Mouse (Mus musculus): Measurements from ENCODE around the gene Acot4. TPM values are rescaled to one million over a fixed set of nuclear protein-coding genes. Genes with fewer than 3 reads are reported as not detected.
"Not testable (repeated sequence)": the region's sequence is repeated elsewhere in the genome, so short reads cannot be mapped to it uniquely, and the experiment has no call there.

Gene Acot4
- total RNA-seq (2012; rRNA removed), result 0.04 and 0.05 TPM in 2 replicates

DNA sequence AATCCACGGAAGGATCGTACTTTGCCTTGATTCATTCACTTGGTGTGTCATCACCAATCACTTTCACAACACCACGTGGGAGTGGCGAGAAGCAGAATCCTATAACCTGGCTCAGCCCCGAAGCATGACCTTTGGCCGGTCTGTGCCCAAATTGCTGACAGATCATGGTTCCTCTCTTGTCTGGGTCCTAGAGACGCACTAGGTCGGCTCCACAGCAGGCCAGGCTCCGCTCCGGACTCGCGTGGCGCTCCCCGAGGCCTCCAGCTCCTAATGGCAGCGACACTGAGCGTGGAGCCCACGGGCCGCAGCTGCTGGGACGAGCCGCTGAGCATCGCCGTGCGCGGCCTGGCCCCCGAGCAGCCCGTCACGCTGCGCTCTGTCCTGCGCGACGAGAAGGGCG lies at the start of gene Acot4:
TSS of gene Acot4 (plus strand) at position 139 of the 400 bp plus-strand sequence.
- H3K9me3 ChIP-seq (ENCODE audit: control insufficient read depth, insufficient read depth, low read depth, low read length); H3K27ac ChIP-seq (ENCODE audit: insufficient read depth, low read depth, low read length, poor library complexity, severe bottlenecking); H3K4me1 ChIP-seq (ENCODE audit: control insufficient read depth in 2 of 2, insufficient read depth in 2 of 2, low read length in 2 of 2, poor library complexity in 1 of 2); H3K36me3 ChIP-seq (ENCODE audit: control insufficient read depth, insufficient read depth, low read length, poor library complexity, severe bottlenecking); DNase-seq (ENCODE audit: low read depth, low spot score); in situ Hi-C loops (cut with MboI; ENCODE audit: low sequenced_read_pairs in 2 of 2, unreplicated experiment in 2 of 2): not testable (repeated sequence)
- peak within 1 kb of the TSS; percentile 75 for H3K9ac ChIP-seq (ENCODE audit: insufficient read depth, low read depth, low read length, poor library complexity, severe bottlenecking)
- H3K4me3 ChIP-seq (ENCODE audit: insufficient read depth in 1 of 2, low read depth in 1 of 2, low read length in 2 of 2, poor library complexity in 1 of 2, severe bottlenecking in 1 of 2), result peak within 1 kb of the TSS; percentile 66 to 74; a peak in 3 of 4 replicates

DNA sequence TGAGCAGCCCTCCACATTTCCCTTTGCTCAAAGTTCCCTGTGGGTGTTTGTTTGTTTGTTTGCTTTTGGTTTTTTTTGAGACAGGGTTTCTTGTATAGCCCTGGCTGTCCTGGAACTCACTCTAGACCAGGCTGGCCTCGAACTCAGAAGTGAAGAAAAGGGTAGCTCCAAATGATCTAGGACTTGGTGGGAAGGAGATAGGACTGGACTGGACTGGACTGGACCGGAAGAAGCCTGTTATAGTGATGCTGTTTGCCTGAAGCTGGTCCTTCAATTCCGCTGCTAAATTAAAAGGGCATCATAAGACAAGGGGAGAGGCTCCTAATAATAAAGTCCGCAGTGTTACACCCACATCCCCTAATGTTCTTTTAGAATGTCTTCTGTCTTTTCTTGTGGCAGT lies 49.7 kb upstream of the Acot4 start:
- H3K4me3 ChIP-seq (ENCODE audit: insufficient read depth in 1 of 2, low read depth in 1 of 2, low read length in 2 of 2, poor library complexity in 1 of 2, severe bottlenecking in 1 of 2), result peak overlapping the region; percentile 71
- H3K9me3 ChIP-seq (ENCODE audit: control insufficient read depth, insufficient read depth, low read depth, low read length), result no peaks in the 10 kb centered on the region
- in situ Hi-C loops (cut with MboI; ENCODE audit: low sequenced_read_pairs in 2 of 2, unreplicated experiment in 2 of 2), result loop anchor here (5.0 kb wide), 2 partner anchors 1719 to 1729 kb away; no protein-coding TSS in a partner anchor
- no peak overlapping the region for H3K27ac ChIP-seq (ENCODE audit: insufficient read depth, low read depth, low read length, poor library complexity, severe bottlenecking)
- TF ChIP-seq HCFC1 (IDR thresholded peaks at IDR 0.05; ENCODE audit: borderline replicate concordance, insufficient read depth, low read length) (no peak), MAFK (IDR thresholded peaks at IDR 0.05; ENCODE audit: insufficient read depth, low read depth, low read length) (no peak), ZC3H11A (IDR thresholded peaks at IDR 0.05; ENCODE audit: borderline replicate concordance, low read depth, low read length) (no peak), CHD2 (IDR thresholded peaks at IDR 0.05; ENCODE audit: low read depth, low read length) (no peak), ZNF384 (IDR thresholded peaks at IDR 0.05; ENCODE audit: low read depth, low read length) (no peak)
- peak overlapping the region; percentile 79; the same call in 1 of the 2 replicates for H3K9ac ChIP-seq (ENCODE audit: insufficient read depth, low read depth, low read length, poor library complexity, severe bottlenecking)
- peaks cover 1 to 5% of the 10 kb centered on the region in 2 experiments; a peak in 1 of 4 replicates for H3K4me1 ChIP-seq (ENCODE audit: control insufficient read depth in 2 of 2, insufficient read depth in 2 of 2, low read length in 2 of 2, poor library complexity in 1 of 2)
- no peak for DNase-seq (ENCODE audit: low read depth, low spot score)
- no peaks in the 10 kb centered on the region for H3K36me3 ChIP-seq (ENCODE audit: control insufficient read depth, insufficient read depth, low read length, poor library complexity, severe bottlenecking)

DNA sequence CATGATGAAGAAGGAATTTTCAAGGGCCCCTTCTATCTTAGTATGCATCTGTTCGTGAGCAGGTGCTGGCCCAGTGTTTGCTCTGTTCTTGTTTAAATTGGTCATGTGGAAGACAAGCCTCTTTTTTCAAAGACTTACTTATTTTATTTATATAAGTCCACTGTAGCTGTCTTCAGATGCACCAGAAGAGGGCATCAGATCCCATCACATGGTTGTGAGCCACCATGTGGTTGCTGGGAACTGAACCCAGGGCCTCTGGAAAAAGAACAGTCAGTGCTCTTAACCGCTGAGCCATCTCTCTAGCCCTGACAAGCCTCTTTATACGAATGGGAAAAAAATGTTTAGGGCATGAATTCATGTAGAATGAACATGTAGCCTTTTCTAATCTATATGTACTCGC lies 48.8 kb upstream of the Acot4 start:
- Histone ChIP-seq H3K9me3 (ENCODE audit: control insufficient read depth, insufficient read depth, low read depth, low read length) (no peaks in the 10 kb centered on the region), H3K27ac (ENCODE audit: insufficient read depth, low read depth, low read length, poor library complexity, severe bottlenecking) (no peak overlapping the region), H3K9ac (ENCODE audit: insufficient read depth, low read depth, low read length, poor library complexity, severe bottlenecking) (no peak overlapping the region), H3K4me1 (ENCODE audit: control insufficient read depth in 2 of 2, insufficient read depth in 2 of 2, low read length in 2 of 2, poor library complexity in 1 of 2) (peaks cover 1 to 5% of the 10 kb centered on the region in 2 experiments; a peak in 1 of 4 replicates), H3K4me3 (ENCODE audit: insufficient read depth in 1 of 2, low read depth in 1 of 2, low read length in 2 of 2, poor library complexity in 1 of 2, severe bottlenecking in 1 of 2) (no peak overlapping the region), H3K36me3 (ENCODE audit: control insufficient read depth, insufficient read depth, low read length, poor library complexity, severe bottlenecking) (no peaks in the 10 kb centered on the region)
- DNase-seq (ENCODE audit: low read depth, low spot score), result no peak
- in situ Hi-C loops (cut with MboI; ENCODE audit: low sequenced_read_pairs in 2 of 2, unreplicated experiment in 2 of 2), result loop anchor here (5.0 kb wide), 2 partner anchors 1718 to 1728 kb away; no protein-coding TSS in a partner anchor
- TF ChIP-seq CHD2 (IDR thresholded peaks at IDR 0.05; ENCODE audit: low read depth, low read length) (no peak), ZC3H11A (IDR thresholded peaks at IDR 0.05; ENCODE audit: borderline replicate concordance, low read depth, low read length) (no peak), HCFC1 (IDR thresholded peaks at IDR 0.05; ENCODE audit: borderline replicate concordance, insufficient read depth, low read length) (no peak), ZNF384 (IDR thresholded peaks at IDR 0.05; ENCODE audit: low read depth, low read length) (no peak), MAFK (IDR thresholded peaks at IDR 0.05; ENCODE audit: insufficient read depth, low read depth, low read length) (no peak)

DNA sequence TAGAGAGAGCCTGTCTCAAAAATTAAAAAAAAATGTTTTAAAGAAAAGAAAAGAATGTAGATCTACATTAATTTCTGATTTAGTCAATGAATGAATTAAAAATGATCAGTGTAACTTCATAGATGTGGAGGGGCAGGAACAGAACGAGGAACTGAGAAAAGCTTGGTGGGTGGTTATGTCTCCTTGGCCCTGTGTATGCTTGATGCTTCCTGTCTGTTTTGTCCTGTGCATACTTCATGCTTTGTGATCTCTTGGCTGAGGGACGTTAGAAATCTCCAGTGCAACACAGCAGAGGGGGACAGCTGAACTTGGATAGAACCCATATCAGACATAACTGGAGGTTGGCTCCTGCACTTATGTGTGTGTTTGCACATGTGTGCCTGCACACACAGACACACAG lies 41.0 kb upstream of the Acot4 start:
- in situ Hi-C loops (cut with MboI; ENCODE audit: low sequenced_read_pairs in 2 of 2, unreplicated experiment in 2 of 2), result no loop called here

More for the DNA sequence above, 41.0 kb upstream of the Acot4 start:
- Histone ChIP-seq H3K36me3 (ENCODE audit: control insufficient read depth, insufficient read depth, low read length, poor library complexity, severe bottlenecking) (no peaks in the 10 kb centered on the region), H3K4me1 (ENCODE audit: control insufficient read depth in 2 of 2, insufficient read depth in 2 of 2, low read length in 2 of 2, poor library complexity in 1 of 2) (no peaks in the 10 kb centered on the region; a peak in 1 of 4 replicates), H3K27ac (ENCODE audit: insufficient read depth, low read depth, low read length, poor library complexity, severe bottlenecking) (no peak overlapping the region), H3K4me3 (ENCODE audit: insufficient read depth in 1 of 2, low read depth in 1 of 2, low read length in 2 of 2, poor library complexity in 1 of 2, severe bottlenecking in 1 of 2) (no peak overlapping the region), H3K9ac (ENCODE audit: insufficient read depth, low read depth, low read length, poor library complexity, severe bottlenecking) (no peak overlapping the region), H3K9me3 (ENCODE audit: control insufficient read depth, insufficient read depth, low read depth, low read length) (no peaks in the 10 kb centered on the region)
- TF ChIP-seq MAFK (IDR thresholded peaks at IDR 0.05; ENCODE audit: insufficient read depth, low read depth, low read length) (no peak), HCFC1 (IDR thresholded peaks at IDR 0.05; ENCODE audit: borderline replicate concordance, insufficient read depth, low read length) (no peak), CHD2 (IDR thresholded peaks at IDR 0.05; ENCODE audit: low read depth, low read length) (no peak), ZNF384 (IDR thresholded peaks at IDR 0.05; ENCODE audit: low read depth, low read length) (no peak), ZC3H11A (IDR thresholded peaks at IDR 0.05; ENCODE audit: borderline replicate concordance, low read depth, low read length) (no peak)
- DNase-seq (ENCODE audit: low read depth, low spot score), result no peak
